Mouse (Mus musculus) kidney, adult 2 months (tissue): ENCODE results near the gene Ctdspl.

Source experiments
- CTCF ChIP-seq: fragments of 200-500 bp; conservative IDR thresholded peaks from 2 replicates; pipeline ENCODE4 v1.5.1; 2011; ENCODE audit warnings: low read depth, mild to moderate bottlenecking, control low read depth, low read length, moderate library complexity, mixed read lengths; ENCODE audit not compliant: insufficient read depth, insufficient read length
- POLR2A ChIP-seq: fragments of 200-500 bp; IDR thresholded peaks from one replicate; pipeline ENCODE4 v1.6.1; 2011; ENCODE audit warnings: low read depth, low read length, control low read depth

GRCm38 (mm10) chr9:118942030-118942429 lies 15.8 kb downstream of the Ctdspl start:
- TF ChIP-seq CTCF (no peak), POLR2A (no peak)
